Mouse (Mus musculus) embryonic fibroblast, embryonic 13.5 days (primary cell): ENCODE measurements around the gene Timm29.

Experiments used
- CTCF ChIP-seq: IDR thresholded peaks from 2 replicates; pipeline ENCODE4 v1.5.1; 2011; ENCODE audit warnings: mild to moderate bottlenecking, control low read depth, low read length, moderate library complexity, borderline replicate concordance; ENCODE audit not compliant: insufficient read depth
- POLR2A ChIP-seq: IDR thresholded peaks from 2 replicates; pipeline ENCODE4 v1.6.1; 2011; ENCODE audit warnings: low read depth, mild to moderate bottlenecking, control low read depth, low read length, moderate library complexity

DNA sequence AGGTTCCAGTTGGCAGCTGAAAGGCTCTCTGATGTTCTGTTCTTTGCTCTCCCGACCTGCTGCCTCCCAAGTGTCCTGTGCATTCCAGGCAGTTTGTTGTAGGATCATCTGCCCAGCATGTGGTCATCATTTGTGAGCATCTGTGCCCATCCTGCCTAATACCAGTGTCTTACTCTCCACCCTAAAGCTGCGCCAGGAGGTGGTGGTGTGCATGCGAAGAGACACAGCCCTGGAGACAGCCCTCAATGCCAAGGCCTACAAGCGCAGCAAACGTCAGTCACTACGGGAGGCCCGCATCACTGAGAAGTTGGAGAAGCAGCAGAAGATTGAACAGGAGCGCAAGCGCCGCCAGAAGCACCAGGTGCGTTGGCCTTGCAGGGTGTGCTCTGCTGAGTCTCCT lies 46.5 kb downstream of the Timm29 start:
- no peak for TF ChIP-seq CTCF
- TF ChIP-seq POLR2A: no peak
